In the genomic region with DNA sequence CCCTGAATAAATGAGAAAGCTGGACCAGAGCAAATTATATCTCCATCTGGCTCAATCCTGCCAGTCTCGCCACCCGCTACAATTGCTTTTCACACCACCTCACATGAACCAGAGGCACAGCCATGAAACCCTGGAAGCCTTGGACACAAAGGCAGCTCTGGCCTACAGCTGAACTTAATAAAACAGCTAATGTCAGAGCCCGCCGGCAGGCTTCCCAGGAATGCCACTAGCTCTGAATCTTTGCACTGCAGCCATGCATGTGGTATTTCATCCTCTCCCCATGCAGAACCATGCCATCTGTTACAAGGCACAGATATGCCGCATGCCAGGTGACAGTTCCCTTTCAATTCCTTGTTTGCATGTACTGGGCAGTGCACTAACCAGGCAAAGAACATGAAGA, we compare ENCODE assay signal across 12 mouse cellular contexts.
DNase-seq lines count a peak whose midpoint lies in the region; TF ChIP-seq lines count a peak whose summit lies in the region.
"Had no signal": no experiment of that assay in that cellular context is flagged by ENCODE, and none has a peak within 500 bp of the region (broad histone marks: within the 10 kb centered on the region; RNA-seq: fewer than 3 reads in every experiment).

No protein-coding gene starts in this region.

- TF ChIP-seq CTCF in layer of hippocampus, adult 2 months (conservative IDR thresholded peaks at IDR 0.05) = no peak

- H3K27ac ChIP-seq in layer of hippocampus, adult 2 months = no peak overlapping the region

- H3K4me3 ChIP-seq in layer of hippocampus, adult 2 months = no peak overlapping the region

- DNase-seq in layer of hippocampus, adult 18-20 months (ENCODE audit: low spot score in 2 of 2) = peak; percentile 2 to 3
- DNase-seq in layer of hippocampus, adult 2 months (ENCODE audit: low spot score in 2 of 2) = no peak
- DNase-seq in brain, embryonic 18.5 days (ENCODE audit: low read depth, low spot score) = peak; percentile 24
- DNase-seq in cerebellum, adult 9-11 months = peak; percentile 45
- DNase-seq in layer of hippocampus, postnatal 36 days = peak; percentile 2 to 11
- no peak for DNase-seq in thymus, postnatal 4 days
- no peak for DNase-seq in urinary bladder, postnatal 14 days (ENCODE audit: low spot score)
- DNase-seq: gastrocnemius, postnatal 10 days; kidney, postnatal 14 days; lung, adult 2 months; right cerebral cortex, adult 18-20 months; thymus, adult 18-20 months had no signal

Comparison
In these comparisons a context has a peak if more than half of its experiments do, and no peak if none do; other contexts are left out.
1. DNase-seq: peak in layer of hippocampus, adult 18-20 months (2 of 2), brain, embryonic 18.5 days (single experiment), cerebellum, adult 9-11 months (single experiment) and layer of hippocampus, postnatal 36 days (2 of 2); none in layer of hippocampus, adult 2 months (0 of 2), thymus, postnatal 4 days (single experiment) and urinary bladder, postnatal 14 days (single experiment).